Mouse (Mus musculus) ovary, postnatal 10 days (tissue): ENCODE results near the gene Tbl3.

Experiments
- DNase-seq: peaks from one replicate; pipeline ENCODE4 v3.0.0; 2022; ENCODE audit warnings: low spot score

Gene Tbl3

GRCm38 (mm10) chr17:24653967-24654710, 53.3 kb downstream of the Tbl3 start:
- peak; percentile 67 for DNase-seq

- no peak for DNase-seq
Measured at GRCm38 (mm10) chr17:24651835-24652234, 55.6 kb downstream of the Tbl3 start.

GRCm38 (mm10) chr17:24650766-24651165, 56.7 kb downstream of the Tbl3 start:
- no peak for DNase-seq

GRCm38 (mm10) chr17:24650070-24650616, 57.3 kb downstream of the Tbl3 start, which contains the start of gene Slc9a3r2:
Slc9a3r2 (minus strand) TSS chr17:24650327.
- no peak for DNase-seq

DNA sequence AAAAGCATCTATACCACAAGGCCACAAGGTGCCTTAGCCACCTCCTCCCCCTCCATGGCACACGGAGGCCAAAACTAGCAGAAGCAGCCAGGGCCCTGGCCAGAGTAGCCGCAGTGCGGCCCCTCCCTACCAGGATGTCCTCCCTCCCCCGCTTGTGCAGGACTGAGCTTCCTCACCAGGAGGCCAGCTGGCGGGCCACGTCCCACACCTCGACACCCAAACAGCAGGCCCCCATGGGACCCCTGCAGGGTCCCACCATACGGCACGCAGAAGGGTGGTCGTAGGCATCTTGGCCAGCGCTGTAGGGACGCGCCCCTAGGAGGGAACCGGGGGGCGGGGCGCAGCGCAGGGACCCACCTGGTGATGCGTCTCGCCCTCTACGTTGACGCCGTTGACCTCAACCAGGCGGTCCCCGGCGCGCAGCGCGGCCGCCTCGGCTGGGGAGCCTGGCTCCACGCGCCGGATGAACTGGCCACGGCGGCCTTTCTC, 57.8 kb downstream of the Tbl3 start:
- no peak for DNase-seq

GRCm38 (mm10) chr17:24648731-24649377, 58.6 kb downstream of the Tbl3 start:
- DNase-seq = no peak
